Mouse (Mus musculus) liver, embryonic 11.5 days (tissue): ENCODE measurements at regions not wholly inside any gene's neighbourhood (a gene's known extent, or its start where the extent isn't known, plus 50 kb on each side); places are given as distances from the start of the nearest gene placed in this dataset.

Source experiments
- ATAC-seq: fragments of 200-750 bp; cut with Nextera tagmentation; replicated peaks from 2 replicates; pipeline ENCODE4 v1.8.0; 2017; ENCODE audit warnings: moderate number of reproducible peaks, mild to moderate bottlenecking, moderate TSS enrichment, moderate library complexity; ENCODE audit not compliant: low FRiP score
- DNase-seq: peaks from one replicate; pipeline ENCODE4 v3.0.0-alpha.2; 2017; ENCODE audit warnings: low spot score
- H3K27ac ChIP-seq: fragments of 300-500 bp; sonication (generic); 2 replicates; pipeline ENCODE4 v1.5.1; 2014; ENCODE audit warnings: mild to moderate bottlenecking, low read depth, low read length, control low read depth
- H3K27me3 ChIP-seq: fragments of 300-500 bp; sonication (generic); replicated peaks from 2 replicates; pipeline ENCODE4 v1.6.1; 2014; ENCODE audit warnings: low read length, mixed read lengths; ENCODE audit not compliant: control insufficient read depth, insufficient read depth
- H3K36me3 ChIP-seq: fragments of 300-500 bp; sonication (generic); 2 replicates; pipeline ENCODE4 v1.6.1; 2014; ENCODE audit warnings: mild to moderate bottlenecking, low read length, moderate library complexity, mixed read lengths; ENCODE audit not compliant: control insufficient read depth, insufficient read depth
- H3K4me1 ChIP-seq: fragments of 300-500 bp; sonication (generic); replicated peaks from 2 replicates; pipeline ENCODE4 v1.6.1; 2014; ENCODE audit warnings: low read length, mixed read lengths; ENCODE audit not compliant: control insufficient read depth, insufficient read depth
- H3K4me2 ChIP-seq: fragments of 300-500 bp; sonication (generic); 2 replicates; pipeline ENCODE4 v1.6.1; 2014; ENCODE audit warnings: mild to moderate bottlenecking, control low read depth, moderate library complexity
- H3K4me3 ChIP-seq: fragments of 300-500 bp; sonication (generic); 2 replicates; pipeline ENCODE4 v1.5.1; 2014; ENCODE audit warnings: low read depth, low read length, control low read depth
- H3K9ac ChIP-seq: fragments of 300-500 bp; sonication (generic); 2 replicates; pipeline ENCODE4 v1.6.1; 2014; ENCODE audit warnings: low read depth, low read length, control low read depth
- H3K9me3 ChIP-seq: fragments of 300-500 bp; sonication (generic); 2 replicates; pipeline ENCODE4 v1.6.1; 2016; ENCODE audit warnings: low read length, inconsistent platforms, mixed read lengths; ENCODE audit not compliant: control insufficient read depth
- WGBS: fragments of 180-500 bp; shearing (Covaris S2); extraction: QIAGEN DNeasy Blood & Tissue Kit; methylation state at CpG from one replicate; pipeline ENCODE4 v1.1.7; 2014; 5-methylcytosine and 5-hydroxymethylcytosine counted together

DNA sequence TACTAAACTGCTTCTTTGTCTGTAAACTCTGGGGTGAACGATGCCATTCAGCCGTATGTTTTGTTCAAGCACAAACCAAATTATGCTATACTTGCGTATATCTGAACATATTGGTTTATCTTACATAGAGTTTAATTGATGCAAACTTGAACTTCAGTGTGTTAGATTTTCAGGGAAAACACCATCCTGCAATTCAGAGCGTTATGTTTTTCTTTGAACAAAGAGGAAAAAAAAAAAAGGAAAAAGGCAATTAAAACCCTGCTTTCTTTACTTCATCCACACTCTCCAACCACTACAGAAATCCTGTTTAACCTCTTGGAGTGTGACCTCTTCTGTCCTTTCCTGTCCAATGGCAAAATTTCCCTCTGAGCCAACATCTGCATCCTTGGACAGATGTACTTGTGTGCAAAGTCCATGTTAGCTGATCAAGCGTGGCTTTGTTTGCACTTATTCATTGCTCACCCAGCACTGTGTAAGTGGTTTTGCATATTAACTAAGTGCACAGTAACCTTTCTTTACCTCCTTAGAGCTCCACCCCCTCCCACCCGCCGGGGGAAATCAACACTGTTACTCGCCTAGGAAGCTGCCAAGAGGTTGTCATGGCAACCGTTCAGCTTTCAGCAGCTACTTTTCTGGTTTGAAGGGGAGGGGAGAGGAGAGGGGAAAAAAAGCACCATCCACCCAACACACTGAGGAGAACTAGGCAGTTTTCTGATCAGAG is 174.4 kb upstream of the Klf12 start:
- ATAC-seq (peak; percentile 50), DNase-seq (no peak)
- 34% methylated on average over 9 of the region's 9 CpGs for WGBS
- Histone ChIP-seq H3K9ac (no peak overlapping the region), H3K4me1 (no peaks in the 10 kb centered on the region; the same call in 1 of the 2 replicates), H3K4me2 (no peak overlapping the region), H3K36me3 (no peaks in the 10 kb centered on the region), H3K9me3 (no peaks in the 10 kb centered on the region), H3K27me3 (no peaks in the 10 kb centered on the region), H3K27ac (no peak overlapping the region; the same call in 1 of the 2 replicates), H3K4me3 (no peak overlapping the region)

DNA sequence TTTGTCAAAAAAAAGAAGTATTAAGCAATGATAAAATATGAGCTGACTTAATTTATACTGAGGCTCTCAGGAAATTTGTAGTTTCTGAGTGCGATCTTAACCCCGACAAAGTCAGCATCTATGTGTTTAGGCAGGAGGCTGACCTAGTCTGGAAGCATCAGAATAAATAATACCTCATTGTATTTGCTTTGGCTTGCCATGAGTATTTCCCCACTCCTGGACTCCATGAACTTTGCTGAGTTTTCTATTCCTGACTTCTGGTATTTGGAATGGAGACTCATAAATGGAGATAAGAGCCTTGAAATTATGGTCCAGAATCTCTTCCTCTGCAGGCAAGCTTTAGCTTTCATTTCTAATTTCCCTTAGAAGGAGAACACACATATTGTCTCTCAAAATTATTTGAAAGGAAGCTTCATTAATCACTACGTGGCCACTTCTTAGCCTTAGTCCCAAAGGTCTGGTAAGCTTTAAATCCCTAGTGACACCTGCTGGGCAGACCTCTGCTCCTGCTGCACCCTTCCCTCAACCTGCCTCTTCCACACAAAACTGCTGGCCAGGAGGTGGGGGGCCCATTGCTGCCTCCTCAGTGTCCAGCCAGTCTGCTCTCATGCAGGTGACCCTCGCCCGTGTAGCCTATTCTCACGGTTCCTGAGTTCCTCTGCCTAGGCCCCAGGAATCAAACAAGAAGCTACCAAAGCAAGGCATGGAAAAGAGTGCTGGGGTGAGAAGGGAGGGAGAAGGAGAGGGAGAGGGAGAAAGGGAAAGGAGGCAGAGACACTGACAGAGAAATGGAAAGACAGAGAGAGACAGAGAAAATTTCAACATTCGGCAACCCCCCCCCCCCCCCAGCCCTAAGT is 173.6 kb upstream of the Klf12 start:
- 51% methylated on average over 7 of the region's 7 CpGs for WGBS
- H3K4me3 ChIP-seq = no peak overlapping the region
- no peaks in the 10 kb centered on the region for H3K36me3 ChIP-seq
- no peaks in the 10 kb centered on the region for H3K27me3 ChIP-seq
- ATAC-seq (0 out of 2 replicates have a peak, but pooled peaks have one; percentile 14), DNase-seq (no peak)
- H3K4me2 ChIP-seq = no peak overlapping the region
- no peak overlapping the region for H3K9ac ChIP-seq
- no peaks in the 10 kb centered on the region; the same call in 1 of the 2 replicates for H3K4me1 ChIP-seq
- H3K27ac ChIP-seq = peak overlapping the region; percentile 48; the same call in 1 of the 2 replicates
- no peaks in the 10 kb centered on the region for H3K9me3 ChIP-seq

DNA sequence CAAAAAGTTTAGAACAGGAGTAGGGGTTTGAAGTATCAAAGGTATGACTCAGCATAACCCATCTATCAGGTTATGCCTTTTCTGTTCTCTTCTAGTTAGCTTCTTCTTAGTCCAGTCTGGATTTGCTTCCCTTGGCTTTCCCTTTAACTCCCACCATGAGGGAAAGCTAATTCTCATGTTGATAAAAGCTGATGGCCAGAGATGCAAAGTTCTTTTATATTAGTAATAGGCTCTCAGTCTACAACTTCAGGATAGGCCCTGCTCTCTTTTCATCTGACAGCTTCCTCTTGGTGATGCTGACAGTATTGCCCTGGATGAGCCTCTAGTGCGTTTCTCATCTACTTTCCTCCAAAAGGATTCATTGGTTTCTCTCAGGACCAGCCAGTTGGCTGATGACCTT is 161.7 kb upstream of the Klf12 start:
- no peak overlapping the region for H3K4me2 ChIP-seq
- H3K27me3 ChIP-seq = no peaks in the 10 kb centered on the region
- H3K4me1 ChIP-seq = no peaks in the 10 kb centered on the region
- ATAC-seq (no peak), DNase-seq (no peak)
- no peaks in the 10 kb centered on the region for H3K36me3 ChIP-seq
- WGBS = 90% methylated on average over 1 of the region's 1 CpGs
- no peak overlapping the region for H3K4me3 ChIP-seq
- no peak overlapping the region for H3K27ac ChIP-seq
- H3K9ac ChIP-seq = no peak overlapping the region
- no peaks in the 10 kb centered on the region for H3K9me3 ChIP-seq

DNA sequence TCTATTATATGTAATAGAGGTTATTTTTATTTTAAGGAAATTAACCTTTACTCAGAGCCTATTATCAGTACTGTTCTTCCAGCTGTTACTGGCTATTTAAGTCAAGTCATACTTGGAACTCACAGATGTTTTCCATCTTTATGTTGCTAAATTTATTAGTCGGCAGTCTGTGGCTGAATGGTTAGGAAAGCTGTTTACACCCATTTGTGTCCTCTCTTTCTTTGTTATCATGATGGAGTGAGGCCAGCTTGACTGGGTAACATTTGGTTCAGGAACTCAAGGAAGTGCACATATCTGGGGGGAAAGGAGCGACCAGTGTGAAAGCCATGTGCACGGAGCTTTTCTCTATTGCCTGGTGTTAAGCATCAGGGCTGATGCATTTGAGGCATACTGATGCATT is 160.4 kb upstream of the Klf12 start:
- no peak for ATAC-seq
- H3K9me3 ChIP-seq = no peaks in the 10 kb centered on the region
- no peak for DNase-seq
- 78% methylated on average over 3 of the region's 3 CpGs for WGBS
- H3K27me3 ChIP-seq = no peaks in the 10 kb centered on the region
- H3K27ac ChIP-seq = no peak overlapping the region
- no peak overlapping the region for H3K4me3 ChIP-seq
- H3K9ac ChIP-seq = no peak overlapping the region
- no peak overlapping the region for H3K4me2 ChIP-seq
- no peaks in the 10 kb centered on the region for H3K36me3 ChIP-seq
- no peaks in the 10 kb centered on the region for H3K4me1 ChIP-seq

DNA sequence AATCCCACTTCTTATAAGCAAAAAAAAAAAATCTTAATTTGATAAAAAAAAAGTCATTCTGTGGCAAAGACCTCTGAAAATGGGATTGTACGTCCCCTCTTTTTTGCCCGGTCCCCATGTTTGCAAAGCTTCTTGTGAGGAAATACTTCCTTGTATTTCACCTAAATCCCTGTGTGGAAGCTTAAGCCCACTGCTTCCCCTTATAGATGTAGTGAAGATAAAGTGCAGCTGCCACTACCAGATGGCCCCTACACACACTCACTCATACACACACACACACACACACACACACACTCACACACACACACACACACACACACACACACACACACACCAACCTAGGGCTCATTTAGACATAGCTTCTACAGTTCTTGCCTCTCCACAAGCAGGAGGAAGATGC is 159.6 kb upstream of the Klf12 start:
- Histone ChIP-seq H3K36me3 (no peaks in the 10 kb centered on the region), H3K4me3 (no peak overlapping the region), H3K9ac (no peak overlapping the region), H3K27me3 (no peaks in the 10 kb centered on the region), H3K4me1 (no peaks in the 10 kb centered on the region), H3K9me3 (no peaks in the 10 kb centered on the region), H3K27ac (no peak overlapping the region), H3K4me2 (no peak overlapping the region)
- DNase-seq (no peak), ATAC-seq (no peak)
- WGBS = 82% methylated on average over 2 of the region's 2 CpGs

DNA sequence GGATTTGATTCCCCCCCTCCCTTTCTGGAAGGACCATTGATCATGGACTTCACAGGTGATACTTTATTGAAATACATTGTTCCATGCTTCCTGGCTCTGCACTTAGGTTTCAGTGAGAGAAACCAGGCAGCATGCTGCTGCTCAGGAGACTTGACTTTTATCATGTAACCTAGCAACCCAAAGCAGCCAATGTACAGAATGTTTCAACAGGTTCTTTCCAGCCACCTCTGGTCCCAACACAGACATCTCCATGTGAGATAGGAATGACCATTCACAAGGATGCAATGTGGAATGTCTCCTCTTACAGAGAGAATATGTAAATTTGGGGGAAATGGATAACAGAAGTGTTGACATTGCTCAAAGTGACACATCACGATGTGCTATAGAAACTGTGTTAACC is 153.1 kb upstream of the Klf12 start:
- Histone ChIP-seq H3K4me2 (no peak overlapping the region), H3K9me3 (no peaks in the 10 kb centered on the region), H3K4me3 (no peak overlapping the region), H3K9ac (no peak overlapping the region), H3K27ac (no peak overlapping the region), H3K4me1 (no peaks in the 10 kb centered on the region), H3K27me3 (no peaks in the 10 kb centered on the region), H3K36me3 (no peaks in the 10 kb centered on the region)
- WGBS = 63% methylated on average over 1 of the region's 1 CpGs
- ATAC-seq = no peak
- no peak for DNase-seq

DNA sequence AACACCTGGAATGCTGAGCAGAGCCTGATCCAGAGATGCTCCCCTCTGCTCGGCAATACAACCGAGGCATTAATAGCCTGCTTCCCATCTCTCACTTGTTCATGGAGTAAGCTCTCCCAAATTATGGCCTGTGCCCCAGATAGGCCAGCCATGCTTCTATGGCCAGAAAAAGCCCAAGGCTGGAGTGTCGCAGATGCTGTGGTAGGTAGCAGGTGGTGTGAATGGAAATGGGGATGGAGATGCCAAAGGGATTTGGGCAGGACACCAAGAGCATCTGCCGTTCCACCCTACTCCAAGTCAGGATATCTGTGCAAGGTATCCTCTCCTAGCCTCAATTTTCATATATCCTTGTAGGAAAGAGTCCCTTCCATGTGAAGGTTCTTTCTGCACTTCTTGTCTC is 145.2 kb upstream of the Klf12 start:
- no peak overlapping the region for H3K27ac ChIP-seq
- no peak overlapping the region for H3K9ac ChIP-seq
- no peaks in the 10 kb centered on the region for H3K36me3 ChIP-seq
- H3K4me2 ChIP-seq = no peak overlapping the region
- H3K9me3 ChIP-seq = no peaks in the 10 kb centered on the region
- ATAC-seq = no peak
- DNase-seq = no peak
- H3K4me3 ChIP-seq = no peak overlapping the region
- no peaks in the 10 kb centered on the region for H3K27me3 ChIP-seq
- no peaks in the 10 kb centered on the region for H3K4me1 ChIP-seq
- WGBS = 86% methylated on average over 4 of the region's 4 CpGs

DNA sequence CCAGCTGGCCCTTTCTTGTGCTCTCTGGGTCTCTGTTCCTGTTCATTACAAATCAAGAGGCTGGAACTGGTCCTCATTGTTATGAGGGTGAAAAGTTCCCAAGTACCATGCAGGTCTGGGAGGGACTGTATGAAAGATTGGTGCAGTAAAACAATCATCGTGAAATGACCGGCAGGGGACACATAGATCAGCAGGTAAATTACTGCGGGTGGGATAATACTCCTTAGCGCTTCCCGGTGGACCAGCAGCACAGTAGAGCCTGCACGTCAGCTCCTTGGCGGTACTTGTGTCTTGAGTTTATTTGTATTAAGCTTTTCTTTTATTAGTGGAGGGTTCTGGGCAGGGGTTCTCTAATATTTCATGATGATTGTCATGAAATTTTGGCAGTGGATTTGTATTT is 141.9 kb upstream of the Klf12 start:
- no peak overlapping the region for H3K4me2 ChIP-seq
- no peaks in the 10 kb centered on the region for H3K9me3 ChIP-seq
- DNase-seq = no peak
- no peak overlapping the region for H3K4me3 ChIP-seq
- H3K4me1 ChIP-seq = no peaks in the 10 kb centered on the region
- no peak overlapping the region for H3K9ac ChIP-seq
- no peak for ATAC-seq
- no peak overlapping the region for H3K27ac ChIP-seq
- H3K27me3 ChIP-seq = no peaks in the 10 kb centered on the region
- 90% methylated on average over 7 of the region's 7 CpGs for WGBS
- H3K36me3 ChIP-seq = no peaks in the 10 kb centered on the region

DNA sequence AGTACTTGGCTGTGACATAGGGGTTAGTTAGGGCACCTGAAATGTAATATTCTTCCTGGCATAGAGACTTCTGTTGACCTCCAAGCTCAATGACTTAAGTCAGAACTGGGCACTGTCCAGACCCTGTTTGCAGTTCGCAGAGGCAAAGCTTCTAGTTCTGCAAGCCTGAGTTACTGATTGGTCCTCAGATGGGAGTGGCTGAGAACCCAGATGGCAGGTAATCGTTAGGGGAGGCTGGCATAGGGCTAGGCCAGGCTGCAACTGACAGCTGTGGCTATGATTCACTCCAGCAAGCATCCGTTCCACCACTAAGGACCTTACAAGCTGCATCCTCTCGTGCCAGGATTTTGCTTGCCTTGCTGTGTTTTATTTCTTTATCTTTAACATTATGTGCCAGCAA is 139.3 kb upstream of the Klf12 start:
- Histone ChIP-seq H3K4me1 (no peaks in the 10 kb centered on the region), H3K36me3 (no peaks in the 10 kb centered on the region), H3K27ac (no peak overlapping the region), H3K9me3 (no peaks in the 10 kb centered on the region), H3K4me2 (no peak overlapping the region), H3K4me3 (no peak overlapping the region), H3K27me3 (no peaks in the 10 kb centered on the region), H3K9ac (no peak overlapping the region)
- no peak for ATAC-seq
- 56% methylated on average over 4 of the region's 4 CpGs for WGBS
- DNase-seq = no peak
